Mouse (Mus musculus): ENCODE data around the gene Elmsan1.

DNA sequence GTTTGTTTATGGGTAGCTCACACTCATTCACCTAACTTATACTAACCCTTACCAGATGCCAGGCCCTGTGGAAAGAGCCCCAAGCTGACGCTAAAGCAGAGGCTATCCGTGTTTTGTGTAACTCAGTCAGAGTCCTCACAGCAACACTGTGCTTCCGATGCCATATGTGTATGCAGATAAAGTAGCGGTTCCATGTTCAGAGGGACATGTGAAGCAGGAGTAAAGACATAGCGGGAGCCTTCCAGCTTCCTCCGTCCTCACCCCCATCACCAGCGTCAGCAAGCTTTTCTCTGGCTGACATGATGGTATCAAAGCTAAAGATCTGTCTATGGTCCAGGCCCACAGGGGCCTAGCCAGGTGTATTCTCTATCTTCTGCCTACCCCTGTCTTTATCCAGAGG lies 27.5 kb downstream of the Elmsan1 start:
- no peak for TF ChIP-seq GATA1 (IDR thresholded peaks at IDR 0.05; ENCODE audit: borderline replicate concordance, low read length)
- TF ChIP-seq FLI1 (IDR thresholded peaks at IDR 0.05; ENCODE audit: low read length): no peak

All from megakaryocyte, embryonic 14.5 days (primary cell).